Mouse (Mus musculus) heart, adult 9 months (tissue): ENCODE data around the gene Cpsf3.

Experiments used
- DNase-seq, 2 experiments: peaks; one replicate each; pipeline ENCODE4 v3.0.0; 2022; ENCODE audit warnings: low spot score in 2 of 2

Cpsf3 gene

GRCm38 (mm10) chr12:21289651-21290050 lies 4.5 kb downstream of the Cpsf3 start:
- DNase-seq: no peak

GRCm38 (mm10) chr12:21298856-21299255 lies 13.7 kb downstream of the Cpsf3 start:
- no peak for DNase-seq

GRCm38 (mm10) chr12:21301324-21301723 lies 16.1 kb downstream of the Cpsf3 start:
- peak in 1 of 2 experiments; percentile 31 for DNase-seq

GRCm38 (mm10) chr12:21301932-21302331 lies 16.7 kb downstream of the Cpsf3 start:
- DNase-seq: no peak

- no peak for DNase-seq
Measured at GRCm38 (mm10) chr12:21302361-21302783, 17.2 kb downstream of the Cpsf3 start.

- no peak for DNase-seq
Measured at GRCm38 (mm10) chr12:21305741-21306140, 20.6 kb downstream of the Cpsf3 start.

GRCm38 (mm10) chr12:21306721-21307120 lies 21.5 kb downstream of the Cpsf3 start:
- no peak for DNase-seq

- no peak for DNase-seq
Measured at GRCm38 (mm10) chr12:21312201-21312600, 27.0 kb downstream of the Cpsf3 start.

GRCm38 (mm10) chr12:21315923-21316868 lies 31.0 kb downstream of the Cpsf3 start, which contains the start of gene Iah1:
Gene Iah1, plus strand, starts transcription at chr12:21316389.
- DNase-seq: peak; percentile 83

- DNase-seq: peak; percentile 30 to 64
Measured at GRCm38 (mm10) chr12:21316869-21317265, 31.7 kb downstream of the Cpsf3 start.

- peak in 1 of 2 experiments; percentile 30 for DNase-seq
Measured at GRCm38 (mm10) chr12:21318143-21318895, 33.1 kb downstream of the Cpsf3 start.

- no peak for DNase-seq
Measured at GRCm38 (mm10) chr12:21320317-21320716, 35.1 kb downstream of the Cpsf3 start.

- no peak for DNase-seq
Measured at GRCm38 (mm10) chr12:21321170-21321569, 36.0 kb downstream of the Cpsf3 start.

GRCm38 (mm10) chr12:21322296-21322695 lies 37.1 kb downstream of the Cpsf3 start:
- no peak for DNase-seq

GRCm38 (mm10) chr12:21322856-21323255 lies 37.7 kb downstream of the Cpsf3 start:
- DNase-seq: no peak

- no peak for DNase-seq
Measured at GRCm38 (mm10) chr12:21324101-21324500, 38.9 kb downstream of the Cpsf3 start.

GRCm38 (mm10) chr12:21325266-21325665 lies 40.1 kb downstream of the Cpsf3 start:
- no peak for DNase-seq

GRCm38 (mm10) chr12:21326325-21326724 lies 41.1 kb downstream of the Cpsf3 start:
- no peak for DNase-seq

GRCm38 (mm10) chr12:21329661-21330400 lies 44.6 kb downstream of the Cpsf3 start:
- no peak for DNase-seq

- DNase-seq: peak; percentile 19 to 26
Measured at GRCm38 (mm10) chr12:21330961-21331576, 45.9 kb downstream of the Cpsf3 start.

- no peak for DNase-seq
Measured at GRCm38 (mm10) chr12:21331711-21332110, 46.5 kb downstream of the Cpsf3 start.
